Mouse (Mus musculus) embryonic fibroblast, embryonic 13.5 days (primary cell): ENCODE measurements around the gene Gm8994.

ENCODE experiments used
- CTCF ChIP-seq: IDR thresholded peaks from 2 replicates; pipeline ENCODE4 v1.5.1; 2011; ENCODE audit warnings: mild to moderate bottlenecking, control low read depth, low read length, moderate library complexity, borderline replicate concordance; ENCODE audit not compliant: insufficient read depth
- POLR2A ChIP-seq: IDR thresholded peaks from 2 replicates; pipeline ENCODE4 v1.6.1; 2011; ENCODE audit warnings: low read depth, mild to moderate bottlenecking, control low read depth, low read length, moderate library complexity

DNA sequence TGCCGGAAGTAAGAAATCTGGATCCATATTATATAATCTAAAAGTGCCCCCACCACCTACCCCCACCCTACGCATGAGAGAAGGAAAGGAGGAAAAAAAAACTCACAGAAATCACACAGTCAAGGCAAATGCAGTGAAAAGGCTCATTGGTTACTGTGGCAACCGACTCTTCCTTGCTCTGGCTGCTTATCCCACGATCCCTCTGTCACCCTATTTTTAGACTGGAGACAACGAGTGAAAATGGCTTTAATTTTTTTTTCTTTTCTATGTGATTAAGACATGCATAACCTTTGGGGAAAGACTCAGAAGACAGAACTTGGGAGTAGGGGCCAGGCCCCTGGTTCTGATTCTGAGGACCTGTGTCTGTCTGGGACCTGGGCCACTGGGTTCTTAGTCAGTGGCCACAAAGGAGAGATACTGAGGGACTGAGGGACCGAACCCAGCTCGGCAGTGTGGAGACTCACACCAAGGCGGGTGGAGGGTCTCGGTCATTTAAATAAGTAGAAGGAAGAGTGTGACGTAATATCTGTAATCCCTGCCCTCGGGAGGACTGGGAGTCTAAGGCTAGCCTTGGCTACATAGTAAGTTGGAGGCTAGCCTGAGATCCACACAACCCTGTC lies 22.9 kb upstream of the Gm8994 start:
- no peak for TF ChIP-seq POLR2A
- no peak for TF ChIP-seq CTCF
